Mouse (Mus musculus) gastrocnemius, adult 2 months (tissue): ENCODE measurements around the gene Gm20388. TPM values are rescaled to one million over a fixed set of nuclear protein-coding genes. Genes with fewer than 3 reads are reported as not detected.
A peak's percentile ranks its signal among the peaks of the same experiment; 100 is the strongest.

Experiments used
- DNase-seq: peaks from one replicate; pipeline ENCODE4 v3.0.0; 2022
- H3K27ac ChIP-seq: fragments of 200-600 bp; 2 replicates; pipeline ENCODE4 v1.8.1; 2022; ENCODE audit warnings: mild to moderate bottlenecking
- H3K4me3 ChIP-seq: fragments of 200-600 bp; 2 replicates; pipeline ENCODE4 v1.8.1; 2022; ENCODE audit warnings: mild to moderate bottlenecking, moderate library complexity
- CTCF ChIP-seq: fragments of 200-600 bp; IDR thresholded peaks from 2 replicates; pipeline ENCODE4 v1.8.1; 2022; ENCODE audit warnings: antibody characterized with exemption, mild to moderate bottlenecking, moderate library complexity
- intact Hi-C: fragments of 180-260 bp; cut with DNase I; formaldehyde crosslinking; loops from one replicate; pipeline ENCODE4 v1.15.1; 2025
- total RNA-seq, 2 experiments: library from RNA; stranded (reverse); gene quantifications; 2 replicates each; pipeline ENCODE4 v1.2.3; 2021

Gene Gm20388
- total RNA-seq, 2 experiments from 2014 or later: 6.1 to 15.0 TPM

- DNase-seq: peak; percentile 98
- intact Hi-C loops: loop anchor here (5.0 kb wide), 1 partner anchor 69 kb away; no protein-coding TSS in a partner anchor
- Histone ChIP-seq H3K27ac (peak within 1 kb of the TSS; percentile 100), H3K4me3 (peak within 1 kb of the TSS; percentile 90)
- peak; percentile 77 for TF ChIP-seq CTCF
These were observed 3463.0 kb downstream of the Gm20388 start, which contains the start of gene Tcf25 for GRCm38 (mm10) chr8:123373403-123374238. TSS of gene Tcf25 (plus strand) at chr8:123373753.

GRCm38 (mm10) chr8:123374239-123374578 is 3463.6 kb downstream of the Gm20388 start:
- H3K4me3 ChIP-seq: peak overlapping the region; percentile 90
- H3K27ac ChIP-seq: peak overlapping the region; percentile 100
- DNase-seq: peak; percentile 96
- intact Hi-C loops: loop anchor here (5.0 kb wide), 1 partner anchor 68 kb away; no protein-coding TSS in a partner anchor
- TF ChIP-seq CTCF: no peak

- DNase-seq: peak; percentile 73
- H3K27ac ChIP-seq: peak overlapping the region; percentile 100
- TF ChIP-seq CTCF: no peak
- intact Hi-C loops: no loop called here
- peak overlapping the region; percentile 90 for H3K4me3 ChIP-seq
These were observed 3465.1 kb downstream of the Gm20388 start for GRCm38 (mm10) chr8:123375701-123376100.

- no peak for DNase-seq
- peak overlapping the region; percentile 90 for H3K4me3 ChIP-seq
- no peak for TF ChIP-seq CTCF
- peak overlapping the region; percentile 100 for H3K27ac ChIP-seq
- intact Hi-C loops: no loop called here
These were observed 3465.5 kb downstream of the Gm20388 start for GRCm38 (mm10) chr8:123376106-123376505.

- intact Hi-C loops: no loop called here
- TF ChIP-seq CTCF: no peak
- no peak overlapping the region for H3K27ac ChIP-seq
- no peak overlapping the region for H3K4me3 ChIP-seq
- DNase-seq: no peak
These were observed 3471.1 kb downstream of the Gm20388 start for GRCm38 (mm10) chr8:123381711-123382110.

- Histone ChIP-seq H3K27ac (no peak overlapping the region), H3K4me3 (no peak overlapping the region)
- no peak for DNase-seq
- intact Hi-C loops: no loop called here
- TF ChIP-seq CTCF: no peak
These were observed 3471.9 kb downstream of the Gm20388 start for GRCm38 (mm10) chr8:123382516-123382915.

GRCm38 (mm10) chr8:123384883-123385540 is 3474.4 kb downstream of the Gm20388 start:
- intact Hi-C loops: no loop called here
- DNase-seq: no peak

GRCm38 (mm10) chr8:123387041-123387440 is 3476.4 kb downstream of the Gm20388 start:
- no peak for TF ChIP-seq CTCF
- DNase-seq: no peak
- intact Hi-C loops: no loop called here
- Histone ChIP-seq H3K27ac (no peak overlapping the region), H3K4me3 (no peak overlapping the region)

More at GRCm38 (mm10) chr8:123384883-123385540, 3474.4 kb downstream of the Gm20388 start:
- no peak overlapping the region for H3K4me3 ChIP-seq
- peak; percentile 68 for TF ChIP-seq CTCF
- H3K27ac ChIP-seq: no peak overlapping the region

- H3K27ac ChIP-seq: no peak overlapping the region
- no peak for DNase-seq
- no peak overlapping the region for H3K4me3 ChIP-seq
- no peak for TF ChIP-seq CTCF
- intact Hi-C loops: no loop called here
These were observed 3477.2 kb downstream of the Gm20388 start for GRCm38 (mm10) chr8:123387801-123388200.

GRCm38 (mm10) chr8:123389026-123389425 is 3478.4 kb downstream of the Gm20388 start:
- H3K27ac ChIP-seq: no peak overlapping the region
- H3K4me3 ChIP-seq: no peak overlapping the region
- DNase-seq: no peak
- intact Hi-C loops: no loop called here
- no peak for TF ChIP-seq CTCF

- no peak for TF ChIP-seq CTCF
These were observed 3487.7 kb downstream of the Gm20388 start for GRCm38 (mm10) chr8:123398308-123398707.

GRCm38 (mm10) chr8:123401936-123402335 is 3491.3 kb downstream of the Gm20388 start:
- Histone ChIP-seq H3K4me3 (no peak overlapping the region), H3K27ac (no peak overlapping the region)
- DNase-seq: peak; percentile 2
- TF ChIP-seq CTCF: no peak
- intact Hi-C loops: no loop called here

More at GRCm38 (mm10) chr8:123398308-123398707, 3487.7 kb downstream of the Gm20388 start:
- no peak for DNase-seq
- intact Hi-C loops: no loop called here
- no peak overlapping the region for H3K4me3 ChIP-seq
- no peak overlapping the region for H3K27ac ChIP-seq

- Histone ChIP-seq H3K4me3 (no peak overlapping the region), H3K27ac (no peak overlapping the region)
- no peak for DNase-seq
- intact Hi-C loops: no loop called here
- no peak for TF ChIP-seq CTCF
These were observed 3492.2 kb downstream of the Gm20388 start for GRCm38 (mm10) chr8:123402730-123403326.
